Mouse (Mus musculus) CD4-positive naive resting alpha-beta T cell, adult 57 days (primary cell): ENCODE measurements around the gene Gm9732. TPM values are rescaled to one million over a fixed set of nuclear protein-coding genes. Genes with fewer than 3 reads are reported as not detected.

Experiments
- total RNA-seq: library from RNA; stranded (reverse); gene quantifications from one replicate; pipeline ENCODE4 v1.2.4, GENCODE M21; 2023

Gm9732 gene
- total RNA-seq, result not detected

GRCm38 (mm10) chr14:43274986-43275511, at the start of gene Gm9732:
TSS of gene Gm9732 (plus strand) at chr14:43275036.

GRCm38 (mm10) chr14:43235204-43235603, 39.6 kb upstream of the Gm9732 start, which contains the start of gene Gm8122:
TSS of gene Gm8122 (minus strand) at chr14:43235304.

GRCm38 (mm10) chr14:43258349-43258748, 16.5 kb upstream of the Gm9732 start, which contains the start of gene Gm8126:
TSS of gene Gm8126 (plus strand) at chr14:43258649.

GRCm38 (mm10) chr14:43293503-43293902, 18.7 kb downstream of the Gm9732 start, which contains the start of gene Gm8127:
TSS of gene Gm8127 (minus strand) at chr14:43293832.

GRCm38 (mm10) chr14:43347711-43348110, 72.9 kb downstream of the Gm9732 start, which contains the start of gene 1700001F09Rik:
TSS of gene 1700001F09Rik (minus strand) at chr14:43347811.

Other genes with a start within 250 kb of the Gm9732 start
- not detected for gene Gm8094, start 198.4 kb upstream of the Gm9732 start, total RNA-seq
- gene Gm8104, start 174.4 kb upstream of the Gm9732 start, total RNA-seq, result not detected
- not detected for gene Gm7233, start 95.2 kb upstream of the Gm9732 start, total RNA-seq
- gene Gm8122, start 39.7 kb upstream of the Gm9732 start, total RNA-seq, result not detected
- not detected for gene Gm8126, start 16.4 kb upstream of the Gm9732 start, total RNA-seq
- not detected for gene Gm8127, start 18.8 kb downstream of the Gm9732 start, total RNA-seq
- not detected for gene 1700001F09Rik, start 72.8 kb downstream of the Gm9732 start, total RNA-seq
- gene Gm8138, start 141.3 kb downstream of the Gm9732 start, total RNA-seq, result not detected